In genomic region chr6:83349274-83349958, GRCm38 (mm10) we compare ENCODE assay signal across 8 mouse cellular contexts. TPM values are rescaled to one million over a fixed set of nuclear protein-coding genes. Genes with fewer than 3 reads are reported as not detected.
DNase-seq lines count a peak whose midpoint lies in the region; ATAC-seq lines count a peak whose summit lies in the region.

No protein-coding gene starts in this region.

- peak; percentile 96 for ATAC-seq in inflammation-experienced regulatory T-cells, adult 6 months

- H3K27me3 ChIP-seq in megakaryocyte, embryonic 14.5 days (replicated peaks), result no peaks in the 10 kb centered on the region

- peak overlapping the region; percentile 95 for H3K4me3 ChIP-seq in megakaryocyte, embryonic 14.5 days (replicated peaks)

- peaks cover 45% of the 10 kb centered on the region for H3K4me1 ChIP-seq in megakaryocyte, embryonic 14.5 days

- H3K9me3 ChIP-seq in megakaryocyte, embryonic 14.5 days, result no peaks in the 10 kb centered on the region

- peak; percentile 91 to 97 for DNase-seq in adrenal gland, adult (ENCODE audit: inconsistent age in 2 of 2, low spot score in 1 of 2)
- DNase-seq in embryo, embryonic 10 days (ENCODE audit: low spot score), result peak; percentile 91
- peak; percentile 96 for DNase-seq in gastrocnemius, postnatal 10 days
- peak; percentile 38 to 88 for DNase-seq in left cerebral cortex, adult 9 months (ENCODE audit: low spot score in 2 of 2)
- peak; percentile 85 to 92 for DNase-seq in right cerebral cortex, adult 2 months (ENCODE audit: low spot score in 2 of 2)
- peak; percentile 92 for DNase-seq in urinary bladder, postnatal 14 days (ENCODE audit: low spot score)

- peaks cover 51% of the 10 kb centered on the region for H3K36me3 ChIP-seq in megakaryocyte, embryonic 14.5 days (replicated peaks; ENCODE audit: low read length)

RNA-seq across cellular contexts. Expression of gene Bola3, which starts 0.5 kb away (rescaled TPM):
- 100 to 1,000 TPM; 175 to 186 TPM for total RNA-seq in gastrocnemius, postnatal 10 days (2021)
- 10 to 100 TPM; 59.4 to 85.5 (median 73.8) TPM for polyA plus RNA-seq in inflammation-experienced regulatory T-cells, adult 6 months (2017; shearing (Covaris generic))
- polyA plus RNA-seq in megakaryocyte, embryonic 14.5 days (2012; ENCODE audit: insufficient read depth, low replicate concordance), result 46.0 and 113 TPM in 2 replicates

RNA-seq across cellular contexts. Expression of gene Mob1a, which starts 23.6 kb away (rescaled TPM):
- total RNA-seq in gastrocnemius, postnatal 10 days (2021), result 10 to 100 TPM; 19.7 to 26.0 TPM
- 10 to 100 TPM; 57.7 to 67.7 (median 63.5) TPM for polyA plus RNA-seq in inflammation-experienced regulatory T-cells, adult 6 months (2017; shearing (Covaris generic))
- 20.8 and 26.9 TPM in 2 replicates for polyA plus RNA-seq in megakaryocyte, embryonic 14.5 days (2012; ENCODE audit: insufficient read depth, low replicate concordance)

RNA-seq across cellular contexts. Expression of gene Mthfd2, which starts 23.7 kb away (rescaled TPM):
- total RNA-seq in gastrocnemius, postnatal 10 days (2021), result 1 to 10 TPM; 5.0 to 8.0 TPM
- polyA plus RNA-seq in inflammation-experienced regulatory T-cells, adult 6 months (2017; shearing (Covaris generic)), result 100 to 1,000 TPM; 129 to 140 (median 134) TPM
- polyA plus RNA-seq in megakaryocyte, embryonic 14.5 days (2012; ENCODE audit: insufficient read depth, low replicate concordance), result 17.8 and 30.5 TPM in 2 replicates

Comparison
In these comparisons a context has a peak if more than half of its experiments do, and no peak if none do; other contexts are left out.
1. Peak in every context shown above with its lines: DNase-seq, ATAC-seq and H3K4me3 ChIP-seq.